Mouse (Mus musculus): ENCODE data around the gene Gba2. TPM values are rescaled to one million over a fixed set of nuclear protein-coding genes. Genes with fewer than 3 reads are reported as not detected.
A peak's percentile ranks its signal among the peaks of the same experiment; 100 is the strongest.
"Not testable (repeated sequence)": the region's sequence is repeated elsewhere in the genome, so short reads cannot be mapped to it uniquely, and the experiment has no call there.

Gene Gba2
- total RNA-seq, 2 experiments from 2014 or later: 63.9 to 71.7 TPM

DNA sequence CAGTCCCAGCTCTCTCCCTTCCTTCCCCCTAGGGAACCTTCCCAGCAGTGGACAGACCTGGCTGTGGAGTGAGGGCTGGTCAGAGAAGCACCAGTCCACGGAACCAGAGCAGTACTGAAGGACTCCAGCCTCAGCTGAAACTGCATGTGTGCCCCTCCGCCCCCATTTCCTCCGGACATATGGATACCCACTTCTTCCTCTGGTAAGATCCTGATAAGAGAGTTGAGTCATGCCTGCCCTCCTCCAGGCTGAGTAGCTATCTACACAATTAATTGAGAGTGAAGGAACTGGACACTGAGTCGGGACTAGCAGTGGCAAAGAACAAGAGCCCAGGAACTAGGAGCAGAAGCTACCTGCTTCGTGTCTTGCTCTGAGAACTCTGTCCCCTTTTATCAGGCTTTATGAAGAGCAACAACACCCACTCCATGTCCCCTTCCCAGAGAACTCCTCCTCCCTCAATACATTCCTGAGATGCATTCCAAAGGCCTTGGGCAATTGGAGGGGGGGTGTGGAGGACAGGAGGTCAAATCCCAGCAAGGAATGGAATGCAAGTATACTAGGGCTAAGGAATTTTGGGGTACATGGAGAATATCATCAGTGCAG lies 20.5 kb downstream of the Gba2 start:
- DNase-seq: no peak
- intact Hi-C loops (cut with DNase I): no loop called here

GRCm38 (mm10) chr4:43555926-43556325 lies 22.7 kb downstream of the Gba2 start:
- intact Hi-C loops (cut with DNase I): no loop called here
- DNase-seq: no peak

- DNase-seq: no peak
- intact Hi-C loops (cut with DNase I): no loop called here
Measured at GRCm38 (mm10) chr4:43553891-43554290, 24.8 kb downstream of the Gba2 start.

GRCm38 (mm10) chr4:43552437-43552836 lies 26.2 kb downstream of the Gba2 start:
- intact Hi-C loops (cut with DNase I): no loop called here
- no peak for DNase-seq

DNA sequence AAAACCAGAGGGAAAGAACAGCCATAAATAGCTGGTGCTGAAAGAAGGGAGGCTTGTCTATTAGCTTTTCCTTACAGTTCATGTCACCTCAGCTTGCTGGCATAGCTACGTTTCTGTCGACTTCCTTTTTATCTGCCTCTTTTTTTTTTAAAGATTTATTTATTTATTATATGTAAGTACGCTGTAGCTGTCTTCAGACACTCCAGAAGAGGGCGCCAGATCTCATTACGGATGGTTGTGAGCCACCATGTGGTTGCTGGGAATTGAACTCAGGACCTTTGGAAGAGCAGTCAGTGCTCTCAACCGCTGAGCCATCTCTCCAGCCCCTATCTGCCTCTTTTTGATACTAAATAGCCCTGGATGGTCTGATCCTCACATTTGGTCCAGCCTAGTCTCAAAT lies 26.8 kb downstream of the Gba2 start:
- intact Hi-C loops (cut with DNase I); DNase-seq: not testable (repeated sequence)

DNA sequence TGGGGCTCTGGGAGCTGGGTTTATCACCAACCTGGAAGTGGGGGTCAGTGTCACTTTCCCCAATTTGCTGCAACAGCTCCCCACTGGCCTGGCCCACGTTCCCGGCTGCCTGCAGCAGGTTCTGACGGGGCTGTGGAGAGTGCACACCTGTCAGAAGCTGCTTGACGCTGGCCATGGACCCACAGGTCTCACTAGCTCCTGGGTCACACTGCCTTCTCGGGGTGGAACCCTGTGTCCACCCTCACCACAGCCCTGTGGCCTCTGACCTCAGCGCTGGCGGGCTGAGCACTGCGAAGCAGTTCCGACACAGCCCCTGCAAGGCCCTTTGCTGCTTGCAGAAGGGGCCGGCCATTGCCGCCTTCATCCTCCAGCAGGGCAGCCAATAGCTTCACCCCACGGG lies 29.6 kb downstream of the Gba2 start:
- DNase-seq: no peak
- intact Hi-C loops (cut with DNase I): no loop called here

- intact Hi-C loops (cut with DNase I): no loop called here
- DNase-seq: no peak
Measured at GRCm38 (mm10) chr4:43547160-43547559, 31.5 kb downstream of the Gba2 start.

- intact Hi-C loops (cut with DNase I): no loop called here
- no peak for DNase-seq
Measured at GRCm38 (mm10) chr4:43546375-43547047, 32.2 kb downstream of the Gba2 start.

- intact Hi-C loops (cut with DNase I): no loop called here
- DNase-seq: no peak
Measured at GRCm38 (mm10) chr4:43542044-43542443, 36.6 kb downstream of the Gba2 start.

- intact Hi-C loops (cut with DNase I): no loop called here
- DNase-seq: no peak
Measured at GRCm38 (mm10) chr4:43536031-43536430, 42.6 kb downstream of the Gba2 start.

DNA sequence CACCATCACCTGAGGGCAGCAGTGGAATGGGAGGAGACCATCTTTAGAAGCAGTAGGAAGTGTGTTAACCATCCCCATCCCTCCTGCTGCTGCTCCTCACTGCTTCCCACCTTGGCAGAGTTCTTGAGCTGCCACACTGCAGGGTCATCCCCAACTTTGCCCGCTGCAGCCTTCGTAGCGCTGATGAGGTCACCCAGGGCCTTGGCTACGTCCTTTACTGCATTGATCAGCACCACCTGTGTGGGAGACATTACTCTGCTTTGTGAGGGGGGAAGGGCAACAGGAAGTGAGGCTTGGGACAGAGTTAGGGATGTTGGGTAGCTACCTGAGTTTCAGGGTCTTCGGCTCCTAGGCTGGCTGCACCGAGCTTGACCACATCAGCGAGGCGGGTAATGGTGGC lies 43.0 kb downstream of the Gba2 start:
- intact Hi-C loops (cut with DNase I): no loop called here
- DNase-seq: no peak

DNA sequence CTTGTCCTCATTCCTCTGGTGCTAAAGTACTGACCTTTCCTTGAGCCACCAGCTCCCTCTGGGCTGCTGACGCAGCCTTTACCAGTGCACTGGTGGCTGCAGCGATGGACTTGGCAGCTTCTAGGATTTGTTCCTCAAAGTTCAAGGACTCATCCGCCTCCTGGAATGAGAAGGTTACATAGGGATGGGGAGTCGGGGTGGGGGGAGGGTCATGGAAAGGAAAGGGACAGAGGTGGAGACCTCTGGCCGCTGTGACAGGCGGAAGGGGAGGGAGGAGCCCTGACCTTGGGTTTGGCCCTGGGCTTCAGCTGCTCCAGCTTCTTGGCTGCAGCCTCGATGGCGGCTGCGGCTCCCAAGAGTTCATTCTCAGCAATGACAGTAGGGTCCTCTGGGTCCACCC lies 45.4 kb downstream of the Gba2 start:
- DNase-seq: no peak
- intact Hi-C loops (cut with DNase I): no loop called here

- DNase-seq: peak; percentile 71
- intact Hi-C loops (cut with DNase I): no loop called here
Measured at GRCm38 (mm10) chr4:43530581-43530980, 48.1 kb downstream of the Gba2 start.

GRCm38 (mm10) chr4:43530081-43530501 lies 48.6 kb downstream of the Gba2 start:
- no peak for DNase-seq
- intact Hi-C loops (cut with DNase I): no loop called here

GRCm38 (mm10) chr4:43528487-43528886 lies 50.2 kb downstream of the Gba2 start:
- intact Hi-C loops (cut with DNase I): no loop called here

GRCm38 (mm10) chr4:43527880-43528279 lies 50.8 kb downstream of the Gba2 start:
- DNase-seq: no peak
- intact Hi-C loops (cut with DNase I): no loop called here

More at GRCm38 (mm10) chr4:43528487-43528886, 50.2 kb downstream of the Gba2 start:
- no peak for DNase-seq

DNA sequence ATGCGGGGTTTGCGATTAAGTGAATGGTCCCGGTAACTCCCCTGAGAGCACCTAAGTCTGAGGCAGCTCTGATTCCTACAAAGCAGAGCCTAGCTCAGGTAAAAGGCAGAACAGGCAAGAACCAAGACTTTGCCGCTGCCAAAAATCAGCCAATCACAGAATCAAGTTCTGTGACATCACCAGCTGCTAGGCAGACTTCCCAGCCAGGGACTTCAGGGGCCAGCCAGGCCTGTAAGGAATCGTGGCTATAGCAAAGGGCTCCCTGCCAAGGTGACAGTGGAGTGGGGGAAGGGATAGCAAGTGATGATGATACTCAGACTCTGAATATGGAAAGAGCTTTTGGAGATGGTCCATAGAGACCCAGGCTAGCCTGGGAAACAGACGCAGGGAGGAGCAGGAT lies 58.7 kb downstream of the Gba2 start:
- intact Hi-C loops (cut with DNase I): no loop called here
- peak; percentile 90 for DNase-seq

GRCm38 (mm10) chr4:43519551-43519950 lies 59.1 kb downstream of the Gba2 start:
- no peak for DNase-seq
- intact Hi-C loops (cut with DNase I): no loop called here

Other genes with a start within 250 kb of the Gba2 start
- 100 to 1,000 TPM; 185 to 188 TPM for gene Rusc2, start 196.9 kb downstream of the Gba2 start, total RNA-seq (2021)
- 1 to 10 TPM; 1.0 to 1.3 TPM for gene Fam166b, start 149.7 kb downstream of the Gba2 start, total RNA-seq (2021)
- gene Tesk1, start 136.9 kb downstream of the Gba2 start, total RNA-seq (2021): 100 to 1,000 TPM; 106 to 108 TPM
- gene Cd72, start 124.2 kb downstream of the Gba2 start, total RNA-seq (2021): not detected
- not detected for gene Sit1, start 95.1 kb downstream of the Gba2 start, total RNA-seq (2021)
- 10 to 100 TPM; 29.9 to 34.3 TPM for gene Ccdc107, start 86.0 kb downstream of the Gba2 start, total RNA-seq (2021)
- gene Arhgef39, start 79.2 kb downstream of the Gba2 start, total RNA-seq (2021): 1 to 10 TPM; 3.6 to 3.8 TPM
- under 1 TPM; 0.83 to 0.84 TPM for gene Car9, start 71.9 kb downstream of the Gba2 start, total RNA-seq (2021)
- 1 to 10 TPM; 4.7 to 5.2 TPM for gene Tpm2, start 55.1 kb downstream of the Gba2 start, total RNA-seq (2021)
- 10 to 100 TPM; 63.2 to 67.5 TPM for gene Creb3, start 16.5 kb downstream of the Gba2 start, total RNA-seq (2021)
- 10 to 100 TPM; 49.1 to 59.1 TPM for gene Tln1, start 16.2 kb downstream of the Gba2 start, total RNA-seq (2021)
- 10 to 100 TPM; 47.1 to 54.1 TPM for gene Rgp1, start 158 bp downstream of the Gba2 start, total RNA-seq (2021)
- gene Msmp, start 5.6 kb upstream of the Gba2 start, total RNA-seq (2021): not detected
- gene Npr2, start 53.1 kb upstream of the Gba2 start, total RNA-seq (2021): 10 to 100 TPM; 56.5 to 65.2 TPM
- 1 to 10 TPM; 2.0 to 2.4 TPM for gene Spag8, start 74.7 kb upstream of the Gba2 start, total RNA-seq (2021)
- gene Hint2, start 77.6 kb upstream of the Gba2 start, total RNA-seq (2021): 10 to 100 TPM; 21.1 to 23.9 TPM
- gene Tmem8b, start 90.1 kb upstream of the Gba2 start, total RNA-seq (2021): 10 to 100 TPM; 50.1 to 52.5 TPM
- under 1 TPM; 0.88 to 0.93 TPM for gene Fam221b, start 90.3 kb upstream of the Gba2 start, total RNA-seq (2021)
- not detected for gene Olfr70, start 121.9 kb upstream of the Gba2 start, total RNA-seq (2021)
- gene Olfr71, start 131.4 kb upstream of the Gba2 start, total RNA-seq (2021): not detected
- gene Hrct1, start 148.3 kb upstream of the Gba2 start, total RNA-seq (2021): under 1 TPM; 0.64 to 0.70 TPM
- under 1 TPM; 0.34 to 0.38 TPM for gene Spaar, start 151.2 kb upstream of the Gba2 start, total RNA-seq (2021)
- not detected for gene Olfr159, start 192.1 kb upstream of the Gba2 start, total RNA-seq (2021)
- not detected for gene Olfr156, start 245.0 kb upstream of the Gba2 start, total RNA-seq (2021)